Mouse (Mus musculus): ENCODE results near the gene Ryr2.

GRCm38 (mm10) chr13:11757894-11758293 lies 348.9 kb downstream of the Ryr2 start:
- TF ChIP-seq CTCF (IDR thresholded peaks at IDR 0.05; ENCODE audit: extremely low read depth, insufficient read depth, low read length) (no peak), POLR2A (IDR thresholded peaks at IDR 0.05; ENCODE audit: extremely low read depth, insufficient read depth, low read length) (no peak)
